Mouse (Mus musculus) small intestine, adult 2 months (tissue): ENCODE measurements at regions not wholly inside any gene's neighbourhood (a gene's known extent, or its start where the extent isn't known, plus 50 kb on each side); places are given as distances from the start of the nearest gene placed in this dataset.

Experiments used
- CTCF ChIP-seq: fragments of 200-500 bp; IDR thresholded peaks from 2 replicates; pipeline ENCODE4 v1.5.1; 2012; ENCODE audit warnings: low read depth, mild to moderate bottlenecking, control low read depth, inconsistent platforms, low read length, moderate library complexity, mixed read lengths; ENCODE audit not compliant: insufficient replicate concordance, insufficient read length; ENCODE audit errors: extremely low read depth
- POLR2A ChIP-seq: fragments of 200-500 bp; IDR thresholded peaks from 2 replicates; pipeline ENCODE4 v1.6.1; 2012; ENCODE audit warnings: low read depth, mild to moderate bottlenecking, control low read depth, inconsistent platforms, low read length, moderate library complexity

- TF ChIP-seq CTCF (no peak), POLR2A (no peak)
These were observed 704.3 kb downstream of the Efnb2 start for GRCm38 (mm10) chr8:7956745-7957144.
